Mouse (Mus musculus) bone marrow, adult 2 months (tissue): ENCODE measurements around the gene Adamts6.

Source experiments
- CTCF ChIP-seq: fragments of 200-500 bp; IDR thresholded peaks from 2 replicates; pipeline ENCODE4 v1.5.1; 2011; ENCODE audit warnings: low read length, control low read depth; ENCODE audit not compliant: control insufficient read depth, insufficient read depth
- POLR2A ChIP-seq: fragments of 200-500 bp; IDR thresholded peaks from 2 replicates; pipeline ENCODE4 v1.6.1; 2011; ENCODE audit warnings: low read depth, mild to moderate bottlenecking, control low read depth, low read length, borderline replicate concordance; ENCODE audit not compliant: control insufficient read depth

DNA sequence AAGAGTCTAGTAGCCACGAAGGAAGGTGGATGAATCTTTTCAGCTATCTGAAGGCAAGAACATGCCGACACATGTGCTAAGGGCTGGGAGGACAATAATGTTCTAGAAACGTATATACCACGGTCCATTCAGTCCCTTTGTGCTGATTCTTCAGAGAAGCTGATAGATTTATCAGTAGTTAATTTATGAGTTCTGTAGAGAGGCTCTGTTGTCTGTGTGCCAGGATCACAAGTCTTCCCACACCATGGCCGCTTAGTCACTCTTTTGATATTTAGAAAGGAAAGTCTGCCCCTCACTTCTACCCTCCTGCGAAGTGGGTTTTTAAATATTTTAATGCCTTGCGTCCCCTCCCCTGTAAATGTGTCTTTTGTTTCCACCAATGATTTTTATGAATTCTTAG, 154.9 kb downstream of the Adamts6 start:
- TF ChIP-seq CTCF: no peak
- TF ChIP-seq POLR2A: no peak
